ENCODE assay signal across 14 mouse cellular contexts in the genomic region with DNA sequence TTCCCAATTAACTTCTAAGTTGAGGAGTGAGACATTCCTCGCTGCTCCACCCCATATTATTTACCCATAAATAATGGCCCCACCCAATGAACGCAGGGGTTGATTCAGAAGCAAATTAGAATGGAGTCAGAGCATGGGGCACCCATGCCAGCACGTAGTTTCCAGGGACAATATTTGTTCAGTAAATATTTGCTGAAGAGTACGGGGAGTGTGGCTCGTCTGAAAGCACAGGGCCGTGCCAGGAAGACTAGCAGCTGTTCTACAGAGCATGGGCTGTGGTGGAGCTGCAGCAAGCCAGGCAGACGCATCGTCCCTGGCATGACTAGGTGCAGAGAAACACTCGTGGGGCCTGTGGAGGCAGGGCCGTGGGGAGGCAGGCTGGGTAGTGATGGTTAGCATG. TPM values are rescaled to one million over a fixed set of nuclear protein-coding genes. Genes with fewer than 3 reads are reported as not detected.
DNase-seq lines count a peak whose midpoint lies in the region; ATAC-seq and TF ChIP-seq lines count a peak whose summit lies in the region.
"Had no signal": no experiment of that assay in that cellular context is flagged by ENCODE, and none has a peak within 500 bp of the region (broad histone marks: within the 10 kb centered on the region; RNA-seq: fewer than 3 reads in every experiment).

No protein-coding gene starts in this region.

- H3K4me1 ChIP-seq in midbrain, embryonic 13.5 days (replicated peaks): no peaks in the 10 kb centered on the region
- H3K4me1 ChIP-seq in midbrain, postnatal 0 days (ENCODE audit: insufficient read depth, low read length): no peaks in the 10 kb centered on the region
- H3K4me1 ChIP-seq in kidney, embryonic 16.5 days (ENCODE audit: insufficient read depth, low read length): peaks cover 49% of the 10 kb centered on the region
- peaks cover 6% of the 10 kb centered on the region; the same call in 1 of the 2 replicates for H3K4me1 ChIP-seq in liver, embryonic 13.5 days (replicated peaks)
- H3K4me1 ChIP-seq in stomach, embryonic 16.5 days (ENCODE audit: control insufficient read depth, insufficient read depth, low read length): peaks cover 32% of the 10 kb centered on the region
- H3K4me1 ChIP-seq in hindbrain, embryonic 10.5 days (replicated peaks): peaks cover 12% of the 10 kb centered on the region; the same call in 1 of the 2 replicates

- ATAC-seq in midbrain, embryonic 13.5 days: 0 out of 2 replicates have a peak, but pooled peaks have one; percentile 20
- ATAC-seq in midbrain, postnatal 0 days (ENCODE audit: low FRiP score): no peak
- ATAC-seq in kidney, embryonic 16.5 days (ENCODE audit: low FRiP score, low TSS enrichment): peak; percentile 74
- ATAC-seq in liver, embryonic 13.5 days (ENCODE audit: low read depth): peak; percentile 58
- ATAC-seq in stomach, embryonic 16.5 days (ENCODE audit: insufficient read depth, low FRiP score): peak; percentile 91

- no peak for TF ChIP-seq CTCF in midbrain, postnatal 0 days (IDR thresholded peaks at IDR 0.05)

- 71% methylated on average over 10 of the region's 10 CpGs for WGBS in midbrain, embryonic 13.5 days
- WGBS in midbrain, postnatal 0 days: 80% methylated on average over 10 of the region's 10 CpGs
- 22% methylated on average over 10 of the region's 10 CpGs for WGBS in kidney, embryonic 16.5 days
- WGBS in liver, embryonic 13.5 days (ENCODE audit: insufficient replicate concordance): 55% methylated on average over 10 of the region's 10 CpGs
- WGBS in stomach, embryonic 16.5 days: 29% methylated on average over 10 of the region's 10 CpGs
- 67% methylated on average over 10 of the region's 10 CpGs for whole genome bisulfite sequencing in hindbrain, embryonic 10.5 days

- DNase-seq in midbrain, postnatal 0 days (ENCODE audit: low spot score): no peak
- no peak for DNase-seq in liver, embryonic 13.5 days
- no peak for DNase-seq in embryo, embryonic 9.5 days (ENCODE audit: extremely low spot score)
- no peak for DNase-seq in hindbrain, embryonic 10.5 days (ENCODE audit: low spot score)
- DNase-seq: cerebellum, adult 9-10 months; gastrocnemius, adult 2 months had no signal

- no peak overlapping the region for H3K4me3 ChIP-seq in midbrain, embryonic 13.5 days (replicated peaks)
- H3K4me3 ChIP-seq in midbrain, postnatal 0 days (ENCODE audit: low read depth, low read length): no peak overlapping the region
- H3K4me3 ChIP-seq in kidney, embryonic 16.5 days (ENCODE audit: low read length): no peak overlapping the region
- no peak overlapping the region for H3K4me3 ChIP-seq in liver, embryonic 13.5 days (replicated peaks)
- no peak overlapping the region for H3K4me3 ChIP-seq in stomach, embryonic 16.5 days (replicated peaks; ENCODE audit: low read length)
- no peak overlapping the region for H3K4me3 ChIP-seq in hindbrain, embryonic 10.5 days

- H3K4me2 ChIP-seq in midbrain, embryonic 13.5 days (replicated peaks): no peak overlapping the region
- no peak overlapping the region for H3K4me2 ChIP-seq in midbrain, postnatal 0 days (ENCODE audit: low read depth, low read length, poor library complexity, severe bottlenecking)
- H3K4me2 ChIP-seq in kidney, embryonic 16.5 days (replicated peaks; ENCODE audit: low read depth, low read length): peak overlapping the region; percentile 26
- H3K4me2 ChIP-seq in liver, embryonic 13.5 days: 0 out of 2 replicates have a peak overlapping the region, but pooled peaks have one; percentile 17
- peak overlapping the region; percentile 14 for H3K4me2 ChIP-seq in stomach, embryonic 16.5 days (ENCODE audit: low read depth, low read length)

- no peaks in the 10 kb centered on the region for H3K27me3 ChIP-seq in midbrain, embryonic 13.5 days
- H3K27me3 ChIP-seq in midbrain, postnatal 0 days (ENCODE audit: insufficient read depth, low read length): no peaks in the 10 kb centered on the region
- H3K27me3 ChIP-seq in kidney, embryonic 16.5 days (ENCODE audit: insufficient read depth, low read length): no peaks in the 10 kb centered on the region
- no peaks in the 10 kb centered on the region for H3K27me3 ChIP-seq in liver, embryonic 13.5 days
- no peaks in the 10 kb centered on the region for H3K27me3 ChIP-seq in stomach, embryonic 16.5 days (ENCODE audit: control insufficient read depth, insufficient read depth, low read length)
- H3K27me3 ChIP-seq in hindbrain, embryonic 10.5 days (ENCODE audit: insufficient read depth, poor library complexity, severe bottlenecking): no peaks in the 10 kb centered on the region

- H3K9ac ChIP-seq in midbrain, embryonic 13.5 days (replicated peaks): no peak overlapping the region
- H3K9ac ChIP-seq in midbrain, postnatal 0 days (replicated peaks; ENCODE audit: low read length, poor library complexity, severe bottlenecking): no peak overlapping the region
- H3K9ac ChIP-seq in kidney, embryonic 16.5 days (replicated peaks; ENCODE audit: low read length): no peak overlapping the region
- H3K9ac ChIP-seq in liver, embryonic 13.5 days: no peak overlapping the region
- H3K9ac ChIP-seq in stomach, embryonic 16.5 days (ENCODE audit: low read length): 0 out of 2 replicates have a peak overlapping the region, but pooled peaks have one; percentile 52

- H3K9me3 ChIP-seq in midbrain, embryonic 13.5 days: no peaks in the 10 kb centered on the region
- H3K9me3 ChIP-seq in midbrain, postnatal 0 days (ENCODE audit: low read length): no peaks in the 10 kb centered on the region
- H3K9me3 ChIP-seq in kidney, embryonic 16.5 days (ENCODE audit: low read length): no peaks in the 10 kb centered on the region
- no peaks in the 10 kb centered on the region for H3K9me3 ChIP-seq in liver, embryonic 13.5 days (replicated peaks)
- H3K9me3 ChIP-seq in stomach, embryonic 16.5 days (replicated peaks; ENCODE audit: control insufficient read depth, low read length): no peaks in the 10 kb centered on the region
- H3K9me3 ChIP-seq in hindbrain, embryonic 10.5 days: no peaks in the 10 kb centered on the region

- H3K36me3 ChIP-seq in midbrain, embryonic 13.5 days: no peaks in the 10 kb centered on the region
- no peaks in the 10 kb centered on the region for H3K36me3 ChIP-seq in midbrain, postnatal 0 days (ENCODE audit: insufficient read depth, low read length)
- H3K36me3 ChIP-seq in kidney, embryonic 16.5 days (ENCODE audit: insufficient read depth, low read length): peaks cover 50% of the 10 kb centered on the region
- no peaks in the 10 kb centered on the region for H3K36me3 ChIP-seq in liver, embryonic 13.5 days
- peaks cover 13% of the 10 kb centered on the region for H3K36me3 ChIP-seq in stomach, embryonic 16.5 days (ENCODE audit: control insufficient read depth, insufficient read depth, low read length)
- 0 out of 2 replicates have a peak, but pooled peaks cover 3% of the 10 kb centered on the region for H3K36me3 ChIP-seq in hindbrain, embryonic 10.5 days

- H3K27ac ChIP-seq in midbrain, embryonic 13.5 days: no peak overlapping the region
- H3K27ac ChIP-seq in midbrain, postnatal 0 days (ENCODE audit: low read depth, low read length): no peak overlapping the region
- peak overlapping the region; percentile 76 for H3K27ac ChIP-seq in kidney, embryonic 16.5 days (ENCODE audit: low read length)
- H3K27ac ChIP-seq in liver, embryonic 13.5 days: no peak overlapping the region
- H3K27ac ChIP-seq in stomach, embryonic 16.5 days (ENCODE audit: low read length): peak overlapping the region; percentile 78
- H3K27ac ChIP-seq in hindbrain, embryonic 10.5 days: no peak overlapping the region
- H3K27ac ChIP-seq: gastrocnemius, adult 2 months had no signal

RNA-seq across cellular contexts. Expression of a gene that starts 29.5 kb away (rescaled TPM):
- polyA plus RNA-seq in midbrain, embryonic 13.5 days (2015; fragmentation: Nextera tagmentation; extraction: Ambion mirVana): 12.4 and 15.4 TPM in 2 replicates
- total RNA-seq in midbrain, postnatal 0 days (2014; rRNA removed): 19.5 and 24.6 TPM in 2 replicates
- 7.6 and 8.1 TPM in 2 replicates for polyA plus RNA-seq in midbrain, postnatal 0 days (2015; fragmentation: Nextera tagmentation; extraction: Ambion mirVana)
- polyA plus RNA-seq in kidney, embryonic 16.5 days (2015; fragmentation: Nextera tagmentation; extraction: Ambion mirVana): 174 and 175 TPM in 2 replicates
- 3.7 and 4.3 TPM in 2 replicates for polyA plus RNA-seq in liver, embryonic 13.5 days (2015; fragmentation: Nextera tagmentation; extraction: Ambion mirVana)
- polyA plus RNA-seq in stomach, embryonic 16.5 days (2015; fragmentation: Nextera tagmentation; extraction: Ambion mirVana): 108 and 120 TPM in 2 replicates
- 21.8 and 23.7 TPM in 2 replicates for polyA plus RNA-seq in hindbrain, embryonic 10.5 days (2016; fragmentation: Nextera tagmentation; extraction: Ambion mirVana)
- total RNA-seq: MEL had no signal

RNA-seq across cellular contexts. Expression of a gene that starts 54.0 kb away (rescaled TPM):
- polyA plus RNA-seq in midbrain, embryonic 13.5 days (2015; fragmentation: Nextera tagmentation; extraction: Ambion mirVana): not detected in 2 replicates
- not detected in 2 replicates for total RNA-seq in midbrain, postnatal 0 days (2014; rRNA removed)
- not detected in 2 replicates for polyA plus RNA-seq in midbrain, postnatal 0 days (2015; fragmentation: Nextera tagmentation; extraction: Ambion mirVana)
- polyA plus RNA-seq in kidney, embryonic 16.5 days (2015; fragmentation: Nextera tagmentation; extraction: Ambion mirVana): not detected in 2 replicates
- polyA plus RNA-seq in liver, embryonic 13.5 days (2015; fragmentation: Nextera tagmentation; extraction: Ambion mirVana): not detected in 2 replicates
- not detected in 2 replicates for polyA plus RNA-seq in stomach, embryonic 16.5 days (2015; fragmentation: Nextera tagmentation; extraction: Ambion mirVana)
- not detected in 2 replicates for polyA plus RNA-seq in hindbrain, embryonic 10.5 days (2016; fragmentation: Nextera tagmentation; extraction: Ambion mirVana)
- total RNA-seq: adrenal gland, postnatal 14 days; gastrocnemius, adult 2 months; layer of hippocampus, adult 18-20 months; MEL had no signal
- polyA plus RNA-seq: neural tube, embryonic 11.5 days; small intestine, adult 2 months had no signal

RNA-seq across cellular contexts. Expression of a gene that starts 56.7 kb away (rescaled TPM):
- 125 and 130 TPM in 2 replicates for polyA plus RNA-seq in midbrain, embryonic 13.5 days (2015; fragmentation: Nextera tagmentation; extraction: Ambion mirVana)
- 41.0 and 62.3 TPM in 2 replicates for total RNA-seq in midbrain, postnatal 0 days (2014; rRNA removed)
- 113 and 122 TPM in 2 replicates for polyA plus RNA-seq in midbrain, postnatal 0 days (2015; fragmentation: Nextera tagmentation; extraction: Ambion mirVana)
- polyA plus RNA-seq in kidney, embryonic 16.5 days (2015; fragmentation: Nextera tagmentation; extraction: Ambion mirVana): 147 and 154 TPM in 2 replicates
- polyA plus RNA-seq in liver, embryonic 13.5 days (2015; fragmentation: Nextera tagmentation; extraction: Ambion mirVana): 94.1 and 122 TPM in 2 replicates
- polyA plus RNA-seq in stomach, embryonic 16.5 days (2015; fragmentation: Nextera tagmentation; extraction: Ambion mirVana): 124 and 145 TPM in 2 replicates
- 115 and 129 TPM in 2 replicates for polyA plus RNA-seq in hindbrain, embryonic 10.5 days (2016; fragmentation: Nextera tagmentation; extraction: Ambion mirVana)

Comparison
In these comparisons a context has a peak if more than half of its experiments do, and no peak if none do; other contexts are left out.
1. H3K27ac ChIP-seq: peak in kidney, embryonic 16.5 days (single experiment) and stomach, embryonic 16.5 days (single experiment); none in midbrain, embryonic 13.5 days (single experiment), midbrain, postnatal 0 days (single experiment), liver, embryonic 13.5 days (single experiment) and hindbrain, embryonic 10.5 days (single experiment).
2. H3K4me2 ChIP-seq: peak in kidney, embryonic 16.5 days (single experiment), liver, embryonic 13.5 days (single experiment) and stomach, embryonic 16.5 days (single experiment); none in midbrain, embryonic 13.5 days (single experiment) and midbrain, postnatal 0 days (single experiment).